Comparison of ENCODE assay signal across 31 mouse cellular contexts in genomic region chr9:116748346-116748745, GRCm38 (mm10).
DNase-seq lines count a peak whose midpoint lies in the region; ATAC-seq and TF ChIP-seq lines count a peak whose summit lies in the region.
"Had no signal": no experiment of that assay in that cellular context is flagged by ENCODE, and none has a peak within 500 bp of the region (broad histone marks: within the 10 kb centered on the region; RNA-seq: fewer than 3 reads in every experiment).

No protein-coding gene starts in this region.

- no peak for ATAC-seq in lung, embryonic 14.5 days (ENCODE audit: insufficient read depth)
- no peak for ATAC-seq in embryonic facial prominence, embryonic 14.5 days (ENCODE audit: low read depth)
- ATAC-seq: activated CD4-positive, CD25-positive, alpha-beta regulatory T cell, adult 4 months; forebrain, embryonic 15.5 days; inflammation-experienced regulatory T-cells, adult 6 months; midbrain, embryonic 13.5 days had no signal

- no peaks in the 10 kb centered on the region for H3K36me3 ChIP-seq in lung, embryonic 14.5 days (ENCODE audit: insufficient read depth)
- no peaks in the 10 kb centered on the region for H3K36me3 ChIP-seq in embryonic facial prominence, embryonic 14.5 days (ENCODE audit: control insufficient read depth, insufficient read depth, low read length)
- H3K36me3 ChIP-seq: forebrain, embryonic 10.5 days; forebrain, embryonic 15.5 days; heart, embryonic 13.5 days; hindbrain, embryonic 10.5 days; hindbrain, embryonic 15.5 days; liver, embryonic 15.5 days; lung, embryonic 15.5 days; midbrain, embryonic 13.5 days; neural tube, embryonic 13.5 days had no signal

- no peaks in the 10 kb centered on the region for H3K27me3 ChIP-seq in lung, embryonic 14.5 days (ENCODE audit: insufficient read depth, low read length)
- no peaks in the 10 kb centered on the region for H3K27me3 ChIP-seq in embryonic facial prominence, embryonic 14.5 days (replicated peaks; ENCODE audit: control insufficient read depth, insufficient read depth, low read length)
- H3K27me3 ChIP-seq: CH12.LX; forebrain, embryonic 15.5 days; heart, embryonic 13.5 days; hindbrain, embryonic 15.5 days; liver, embryonic 15.5 days; lung, embryonic 15.5 days; midbrain, embryonic 13.5 days; neural tube, embryonic 13.5 days had no signal

- H3K27ac ChIP-seq in lung, embryonic 14.5 days (ENCODE audit: low read depth) = peak overlapping the region; percentile 24; the same call in 1 of the 2 replicates
- H3K27ac ChIP-seq in embryonic facial prominence, embryonic 14.5 days (replicated peaks; ENCODE audit: low read depth, low read length) = 0 out of 2 replicates have a peak overlapping the region, but pooled peaks have one; percentile 18
- H3K27ac ChIP-seq: forebrain, embryonic 10.5 days; forebrain, embryonic 15.5 days; heart, adult 2 months; heart, embryonic 13.5 days; hindbrain, embryonic 10.5 days; hindbrain, embryonic 15.5 days; liver, embryonic 15.5 days; lung, embryonic 15.5 days; midbrain, embryonic 13.5 days; neural tube, embryonic 13.5 days had no signal

- no peak overlapping the region for H3K4me3 ChIP-seq in lung, embryonic 14.5 days (ENCODE audit: low read depth, low read length)
- H3K4me3 ChIP-seq in embryonic facial prominence, embryonic 14.5 days (ENCODE audit: low read depth, low read length) = no peak overlapping the region
- H3K4me3 ChIP-seq: forebrain, embryonic 10.5 days; forebrain, embryonic 15.5 days; gastrocnemius, adult 2 months; heart, adult 2 months; heart, embryonic 13.5 days; hindbrain, embryonic 10.5 days; hindbrain, embryonic 15.5 days; liver, embryonic 15.5 days; lung, embryonic 15.5 days; midbrain, embryonic 13.5 days; neural tube, embryonic 13.5 days had no signal

- TF ChIP-seq CTCF in lung, embryonic 14.5 days (IDR thresholded peaks at IDR 0.05; ENCODE audit: low read depth) = no peak

- WGBS in lung, embryonic 14.5 days = 53% methylated on average over 4 of the region's 4 CpGs
- WGBS in embryonic facial prominence, embryonic 14.5 days = 32% methylated on average over 4 of the region's 4 CpGs

- no peak overlapping the region for H3K9ac ChIP-seq in lung, embryonic 14.5 days
- H3K9ac ChIP-seq in embryonic facial prominence, embryonic 14.5 days (ENCODE audit: low read depth, low read length) = no peak overlapping the region
- H3K9ac ChIP-seq: forebrain, embryonic 15.5 days; heart, embryonic 13.5 days; hindbrain, embryonic 15.5 days; liver, embryonic 15.5 days; lung, embryonic 15.5 days; midbrain, embryonic 13.5 days; neural tube, embryonic 13.5 days had no signal

- H3K4me1 ChIP-seq in lung, embryonic 14.5 days (ENCODE audit: insufficient read depth) = no peaks in the 10 kb centered on the region
- H3K4me1 ChIP-seq in embryonic facial prominence, embryonic 14.5 days (ENCODE audit: control insufficient read depth, insufficient read depth, low read length) = 0 out of 2 replicates have a peak, but pooled peaks cover 3% of the 10 kb centered on the region
- H3K4me1 ChIP-seq: forebrain, embryonic 15.5 days; hindbrain, embryonic 15.5 days; liver, embryonic 15.5 days; midbrain, embryonic 13.5 days; neural tube, embryonic 13.5 days had no signal

- no peaks in the 10 kb centered on the region for H3K9me3 ChIP-seq in lung, embryonic 14.5 days (ENCODE audit: low read depth, low read length)
- 0 out of 2 replicates have a peak, but pooled peaks cover 3% of the 10 kb centered on the region for H3K9me3 ChIP-seq in embryonic facial prominence, embryonic 14.5 days (ENCODE audit: control insufficient read depth, low read length)
- H3K9me3 ChIP-seq: forebrain, embryonic 10.5 days; forebrain, embryonic 15.5 days; heart, embryonic 13.5 days; hindbrain, embryonic 10.5 days; hindbrain, embryonic 15.5 days; liver, embryonic 15.5 days; lung, embryonic 15.5 days; midbrain, embryonic 13.5 days; neural tube, embryonic 13.5 days had no signal

- H3K4me2 ChIP-seq in lung, embryonic 14.5 days = no peak overlapping the region
- H3K4me2 ChIP-seq in embryonic facial prominence, embryonic 14.5 days (ENCODE audit: low read depth, low read length) = no peak overlapping the region
- H3K4me2 ChIP-seq: forebrain, embryonic 15.5 days; heart, embryonic 13.5 days; hindbrain, embryonic 15.5 days; liver, embryonic 15.5 days; lung, embryonic 15.5 days; midbrain, embryonic 13.5 days; neural tube, embryonic 13.5 days had no signal

- DNase-seq in embryo, embryonic 10 days (ENCODE audit: low spot score) = peak; percentile 36
- DNase-seq in embryo, embryonic 9.5 days (ENCODE audit: extremely low spot score) = no peak
- peak; percentile 27 for DNase-seq in lung, embryonic 14.5 days
- DNase-seq in lung, postnatal 36 days = no peak
- peak; percentile 55 for DNase-seq in embryonic facial prominence, embryonic 14.5 days (ENCODE audit: low spot score)
- no peak for DNase-seq in frontal cortex, postnatal 25 days (ENCODE audit: low spot score in 2 of 2)
- no peak for DNase-seq in thymus, postnatal 10 days (ENCODE audit: low spot score in 2 of 2)
- DNase-seq: adrenal gland, adult 8-10 months; cerebellum, adult 2 months; cerebellum, postnatal 14 days; gastrocnemius, adult 2 months; gastrocnemius, postnatal 36 days; heart, adult 2 months; heart, postnatal 10 days; kidney, adult 11 months; kidney, postnatal 14 days; layer of hippocampus, postnatal 36 days; right cerebral cortex, postnatal 4 days; thymus, postnatal 14 days had no signal

Comparison
In these comparisons a context has a peak if more than half of its experiments do, and no peak if none do; other contexts are left out.
1. DNase-seq: peak in embryo, embryonic 10 days (single experiment), lung, embryonic 14.5 days (single experiment) and embryonic facial prominence, embryonic 14.5 days (single experiment); none in embryo, embryonic 9.5 days (single experiment), lung, postnatal 36 days (single experiment), frontal cortex, postnatal 25 days (0 of 2) and thymus, postnatal 10 days (0 of 2).